Mouse (Mus musculus) lung, adult 2 months (tissue): ENCODE measurements around the gene Acsm5.

ENCODE experiments used
- CTCF ChIP-seq: fragments of 200-500 bp; IDR thresholded peaks from 2 replicates; pipeline ENCODE4 v1.5.1; 2011; ENCODE audit warnings: mild to moderate bottlenecking, low read length, control low read depth; ENCODE audit not compliant: insufficient read depth
- POLR2A ChIP-seq: fragments of 200-500 bp; IDR thresholded peaks from 2 replicates; pipeline ENCODE4 v1.6.1; 2011; ENCODE audit warnings: low read depth, mild to moderate bottlenecking, control low read depth, low read length, borderline replicate concordance; ENCODE audit errors: extremely low read depth

- no peak for TF ChIP-seq CTCF
- no peak for TF ChIP-seq POLR2A
Measured at GRCm38 (mm10) chr7:119511143-119511542, 8.1 kb upstream of the Acsm5 start.
